Mouse (Mus musculus) heart, embryonic 14.5 days (tissue): ENCODE measurements at regions not wholly inside any gene's neighbourhood (a gene's known extent, or its start where the extent isn't known, plus 50 kb on each side); places are given as distances from the start of the nearest gene placed in this dataset.
A peak's percentile ranks its signal among the peaks of the same experiment; 100 is the strongest.

Experiments used
- ATAC-seq: fragments of 200-750 bp; cut with Nextera tagmentation; 2 replicates; pipeline ENCODE4 v1.8.0; 2017; ENCODE audit warnings: low read depth, moderate TSS enrichment; ENCODE audit not compliant: insufficient number of reproducible peaks, insufficient read depth, low FRiP score
- H3K27ac ChIP-seq, 2 experiments: fragments of 200-500 bp in 1 of 2; fragments of 300-500 bp in 1 of 2; sonication (generic) in 1 of 2; replicated peaks in 1 of 2; 2 replicates each; pipeline ENCODE4 v1.5.1; 2012 to 2014; ENCODE audit warnings: low read depth in 2 of 2, low read length in 2 of 2, control low read depth in 1 of 2, mild to moderate bottlenecking in 1 of 2, mixed read lengths in 1 of 2; ENCODE audit not compliant: control insufficient read depth in 1 of 2, insufficient read depth in 1 of 2
- H3K27me3 ChIP-seq: fragments of 300-500 bp; sonication (generic); 2 replicates; pipeline ENCODE4 v1.6.1; 2014; ENCODE audit warnings: mild to moderate bottlenecking, low read length, control low read depth; ENCODE audit not compliant: control insufficient read depth, insufficient read depth
- H3K36me3 ChIP-seq: fragments of 300-500 bp; sonication (generic); 2 replicates; pipeline ENCODE4 v1.6.1; 2014; ENCODE audit warnings: mild to moderate bottlenecking, control low read depth, low read length, mixed read lengths; ENCODE audit not compliant: control insufficient read depth, insufficient read depth
- H3K4me1 ChIP-seq, 2 experiments: fragments of 200-500 bp in 1 of 2; fragments of 300-500 bp in 1 of 2; sonication (generic) in 1 of 2; 2 replicates each; pipeline ENCODE4 v1.6.1; 2012 to 2014; ENCODE audit warnings: low read length in 2 of 2, control low read depth in 1 of 2, mixed read lengths in 1 of 2; ENCODE audit not compliant: control insufficient read depth in 2 of 2, insufficient read depth in 2 of 2
- H3K4me2 ChIP-seq: fragments of 300-500 bp; sonication (generic); 2 replicates; pipeline ENCODE4 v1.6.1; 2014; ENCODE audit warnings: mild to moderate bottlenecking, low read length
- H3K4me3 ChIP-seq, 2 experiments: fragments of 200-500 bp in 1 of 2; fragments of 300-500 bp in 1 of 2; sonication (generic) in 1 of 2; 2 replicates each; pipeline ENCODE4 v1.5.1; 2012 to 2014; ENCODE audit warnings: low read length in 2 of 2, mild to moderate bottlenecking in 2 of 2, control low read depth in 1 of 2, low read depth in 1 of 2, moderate library complexity in 1 of 2; ENCODE audit not compliant: control insufficient read depth in 1 of 2, insufficient read depth in 1 of 2
- H3K9ac ChIP-seq: fragments of 300-500 bp; sonication (generic); 2 replicates; pipeline ENCODE4 v1.6.1; 2014; ENCODE audit warnings: mild to moderate bottlenecking, low read length
- H3K9me3 ChIP-seq: fragments of 300-500 bp; sonication (generic); 2 replicates; pipeline ENCODE4 v1.6.1; 2016; ENCODE audit warnings: low read length, control low read depth; ENCODE audit not compliant: control insufficient read depth
- WGBS: fragments of 180-500 bp; shearing (Covaris S2); extraction: QIAGEN DNeasy Blood & Tissue Kit; methylation state at CpG from one replicate; pipeline ENCODE4 v1.1.7; 2014; 5-methylcytosine and 5-hydroxymethylcytosine counted together

DNA sequence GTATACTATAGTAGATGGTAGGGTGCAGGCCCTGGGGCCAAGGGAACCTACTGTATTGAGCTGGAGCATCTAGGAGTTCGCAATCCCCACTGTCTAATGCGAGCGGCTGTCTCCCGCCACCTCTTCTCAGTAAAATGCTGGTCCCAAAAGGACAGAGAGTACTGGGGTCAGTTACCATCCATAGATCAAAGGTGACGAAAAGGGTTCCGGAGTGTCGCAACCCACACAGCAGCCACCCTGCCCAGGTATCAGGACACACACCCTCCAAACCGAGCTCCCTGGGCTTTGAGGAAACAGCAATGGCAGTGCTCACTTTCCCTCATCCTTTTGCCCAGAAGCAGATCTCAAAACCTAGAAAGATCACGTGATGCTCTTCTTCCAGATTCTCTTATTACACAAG is 245.2 kb downstream of the Sp3 start:
- 93% methylated on average over 9 of the region's 9 CpGs for WGBS

DNA sequence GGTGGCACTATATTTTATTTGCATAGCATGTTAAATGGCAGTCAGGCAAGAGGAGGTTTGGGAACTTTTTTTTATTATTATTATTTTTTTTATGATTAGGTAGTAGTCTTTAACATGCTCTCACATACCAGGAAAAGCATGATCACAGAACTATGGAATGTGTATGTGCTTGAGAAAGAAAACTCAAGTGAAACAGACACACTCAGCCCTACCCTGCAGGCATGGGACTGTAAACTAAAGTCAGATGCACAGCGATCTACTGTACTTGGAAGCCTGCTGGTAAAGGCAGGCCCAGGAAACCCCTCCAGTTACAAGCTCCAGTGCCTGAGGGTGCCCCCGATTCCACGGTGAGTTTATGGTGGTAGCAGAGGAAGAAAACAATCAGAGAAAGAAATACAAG is 243.6 kb downstream of the Sp3 start:
- peaks cover 5 to 8% of the 10 kb centered on the region in 2 experiments for H3K4me1 ChIP-seq
- H3K36me3 ChIP-seq, result no peaks in the 10 kb centered on the region
- no peak overlapping the region for H3K4me3 ChIP-seq
- H3K9ac ChIP-seq, result no peak overlapping the region
- no peak for ATAC-seq
- no peaks in the 10 kb centered on the region for H3K27me3 ChIP-seq
- H3K9me3 ChIP-seq, result no peaks in the 10 kb centered on the region
- no peak overlapping the region for H3K4me2 ChIP-seq
- WGBS, result 78% methylated on average over 3 of the region's 3 CpGs
- 0 out of 4 replicates have a peak overlapping the region, but pooled peaks of 1 of the 2 experiments have one; percentile 8 for H3K27ac ChIP-seq

More for the DNA sequence above, 245.2 kb downstream of the Sp3 start:
- H3K9me3 ChIP-seq, result no peaks in the 10 kb centered on the region
- no peak overlapping the region for H3K27ac ChIP-seq
- ATAC-seq, result no peak
- H3K4me1 ChIP-seq, result no peaks in the 10 kb centered on the region
- H3K36me3 ChIP-seq, result no peaks in the 10 kb centered on the region
- no peak overlapping the region for H3K4me3 ChIP-seq
- no peaks in the 10 kb centered on the region for H3K27me3 ChIP-seq
- no peak overlapping the region for H3K9ac ChIP-seq
- H3K4me2 ChIP-seq, result no peak overlapping the region

DNA sequence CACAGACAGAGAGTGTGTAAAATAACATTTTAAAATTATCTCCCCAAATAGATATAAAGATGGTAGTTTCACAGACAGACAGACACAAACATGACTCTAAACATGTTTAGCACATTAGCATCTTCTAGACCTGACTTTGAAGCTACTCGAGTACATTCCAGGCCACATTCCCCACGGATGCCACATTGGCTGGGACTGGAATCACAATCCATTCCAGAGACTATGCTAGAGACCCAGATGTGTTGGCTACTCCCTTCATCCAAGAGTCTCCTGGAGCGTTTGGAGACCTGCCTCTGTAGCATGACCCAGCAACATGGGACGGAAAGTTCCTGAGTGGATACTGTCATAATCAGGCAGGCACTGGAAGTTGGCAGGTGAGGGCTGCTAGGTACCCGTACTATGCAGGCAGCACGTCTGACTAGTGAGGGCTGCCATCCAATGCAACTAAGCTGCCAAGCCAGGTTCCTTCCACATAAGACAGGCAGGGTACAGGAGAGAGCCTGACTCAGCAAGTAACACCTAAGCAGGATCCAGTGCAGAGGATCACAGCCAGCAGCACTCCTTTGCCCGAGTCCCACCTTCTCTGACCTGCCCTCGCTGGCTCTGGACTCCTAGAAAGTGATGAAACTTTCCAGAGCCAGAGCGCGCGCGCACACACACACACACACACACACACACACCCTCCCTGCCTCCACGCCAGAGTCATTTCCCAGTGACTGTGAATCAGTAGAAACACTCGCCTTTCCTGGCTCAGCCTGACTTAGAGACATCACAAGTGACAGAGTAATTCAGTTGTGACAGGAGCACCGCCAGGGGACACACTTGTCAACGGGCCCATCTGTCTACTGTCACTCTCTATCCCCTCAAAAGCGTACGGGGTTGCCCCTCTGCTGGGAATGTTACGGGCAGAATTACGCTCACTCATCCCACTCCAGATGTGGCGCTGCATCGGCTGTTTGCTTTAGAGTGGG is 239.6 kb downstream of the Sp3 start:
- ATAC-seq, result peak; percentile 49
- Histone ChIP-seq H3K27ac (0 out of 4 replicates have a peak overlapping the region, but pooled peaks of 1 of the 2 experiments have one; percentile 14), H3K9ac (peak overlapping the region; percentile 42; the same call in 1 of the 2 replicates), H3K36me3 (no peaks in the 10 kb centered on the region), H3K4me2 (peak overlapping the region; percentile 61), H3K4me3 (peak overlapping the region; percentile 22 to 26), H3K27me3 (no peaks in the 10 kb centered on the region), H3K4me1 (peaks cover 5 to 8% of the 10 kb centered on the region in 2 experiments), H3K9me3 (no peaks in the 10 kb centered on the region)
- WGBS, result 20% methylated on average over 22 of the region's 22 CpGs

DNA sequence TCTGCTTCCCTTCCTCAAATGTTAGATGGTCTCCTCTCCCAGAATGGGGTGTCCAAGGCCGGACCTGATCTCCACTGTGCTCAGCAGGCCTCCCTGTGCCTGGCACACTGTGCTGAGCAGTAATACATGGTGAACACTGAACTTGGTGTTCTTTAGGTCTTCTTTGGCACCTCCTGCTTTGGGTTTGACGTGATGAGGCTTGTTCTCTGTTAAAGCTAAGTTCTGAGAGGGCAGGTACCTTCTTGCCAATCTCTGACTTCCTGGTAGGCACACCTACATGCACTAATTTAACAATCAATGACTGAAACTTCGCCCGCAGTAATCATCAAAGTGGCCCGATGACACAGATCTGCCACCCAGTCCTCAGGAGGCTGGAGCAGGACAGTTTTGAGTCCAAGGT is 238.5 kb downstream of the Sp3 start:
- Histone ChIP-seq H3K9me3 (no peaks in the 10 kb centered on the region), H3K4me2 (no peak overlapping the region), H3K27me3 (no peaks in the 10 kb centered on the region), H3K4me1 (peaks cover 5 to 8% of the 10 kb centered on the region in 2 experiments), H3K36me3 (no peaks in the 10 kb centered on the region), H3K27ac (no peak overlapping the region), H3K4me3 (no peak overlapping the region), H3K9ac (no peak overlapping the region)
- no peak for ATAC-seq
- WGBS, result 90% methylated on average over 5 of the region's 5 CpGs

DNA sequence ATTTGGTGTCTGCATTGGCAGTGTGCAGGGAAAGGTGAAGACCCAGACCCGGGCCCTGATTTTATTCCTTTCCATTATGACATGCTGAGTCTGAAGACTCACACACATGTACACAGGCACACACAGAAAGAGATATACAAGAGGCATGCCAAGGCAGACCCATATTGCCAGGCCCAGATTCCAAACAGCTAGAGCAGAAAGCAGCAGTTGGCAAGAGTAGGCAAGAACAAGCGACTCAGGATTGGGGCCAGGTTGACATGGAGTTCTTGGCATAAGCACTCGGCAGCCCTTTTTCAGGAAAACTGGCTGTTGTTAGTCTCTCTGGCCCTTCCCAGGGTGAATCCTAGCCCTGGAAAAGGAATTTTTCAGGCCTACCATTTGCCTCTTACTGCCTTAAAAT is 236.6 kb downstream of the Sp3 start:
- WGBS, result 87% methylated on average over 3 of the region's 3 CpGs
- Histone ChIP-seq H3K9me3 (no peaks in the 10 kb centered on the region), H3K36me3 (no peaks in the 10 kb centered on the region)

DNA sequence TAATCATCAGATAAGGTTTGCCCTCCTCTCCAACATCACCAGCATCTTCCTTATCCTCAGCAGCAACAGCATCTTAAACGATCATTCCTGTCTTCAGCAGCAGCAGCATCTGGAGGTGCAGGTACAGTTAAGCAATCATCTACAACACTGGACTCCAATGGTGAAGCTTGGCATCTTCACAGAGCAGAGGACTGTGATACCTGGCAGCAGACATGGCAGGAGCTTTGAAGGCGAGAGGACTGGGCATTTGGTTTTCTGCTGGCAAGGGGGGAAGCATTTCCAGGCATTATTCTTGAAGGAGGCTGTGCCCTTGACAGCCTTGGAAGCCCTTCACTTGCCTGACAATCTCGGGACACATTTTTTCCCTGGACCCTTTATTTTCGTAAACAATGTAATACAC is 235.3 kb downstream of the Sp3 start:
- no peak overlapping the region for H3K27ac ChIP-seq
- H3K4me3 ChIP-seq, result no peak overlapping the region
- H3K9ac ChIP-seq, result no peak overlapping the region
- H3K9me3 ChIP-seq, result peaks cover 8% of the 10 kb centered on the region
- peaks cover 5 to 8% of the 10 kb centered on the region in 2 experiments for H3K4me1 ChIP-seq
- H3K4me2 ChIP-seq, result no peak overlapping the region
- WGBS, result 56% methylated on average over 4 of the region's 4 CpGs
- ATAC-seq, result no peak
- H3K27me3 ChIP-seq, result no peaks in the 10 kb centered on the region
- H3K36me3 ChIP-seq, result no peaks in the 10 kb centered on the region

More for the DNA sequence above, 236.6 kb downstream of the Sp3 start:
- Histone ChIP-seq H3K4me2 (no peak overlapping the region), H3K27ac (no peak overlapping the region), H3K4me1 (peaks cover 5 to 8% of the 10 kb centered on the region in 2 experiments), H3K4me3 (no peak overlapping the region), H3K9ac (no peak overlapping the region), H3K27me3 (no peaks in the 10 kb centered on the region)
- ATAC-seq, result no peak

DNA sequence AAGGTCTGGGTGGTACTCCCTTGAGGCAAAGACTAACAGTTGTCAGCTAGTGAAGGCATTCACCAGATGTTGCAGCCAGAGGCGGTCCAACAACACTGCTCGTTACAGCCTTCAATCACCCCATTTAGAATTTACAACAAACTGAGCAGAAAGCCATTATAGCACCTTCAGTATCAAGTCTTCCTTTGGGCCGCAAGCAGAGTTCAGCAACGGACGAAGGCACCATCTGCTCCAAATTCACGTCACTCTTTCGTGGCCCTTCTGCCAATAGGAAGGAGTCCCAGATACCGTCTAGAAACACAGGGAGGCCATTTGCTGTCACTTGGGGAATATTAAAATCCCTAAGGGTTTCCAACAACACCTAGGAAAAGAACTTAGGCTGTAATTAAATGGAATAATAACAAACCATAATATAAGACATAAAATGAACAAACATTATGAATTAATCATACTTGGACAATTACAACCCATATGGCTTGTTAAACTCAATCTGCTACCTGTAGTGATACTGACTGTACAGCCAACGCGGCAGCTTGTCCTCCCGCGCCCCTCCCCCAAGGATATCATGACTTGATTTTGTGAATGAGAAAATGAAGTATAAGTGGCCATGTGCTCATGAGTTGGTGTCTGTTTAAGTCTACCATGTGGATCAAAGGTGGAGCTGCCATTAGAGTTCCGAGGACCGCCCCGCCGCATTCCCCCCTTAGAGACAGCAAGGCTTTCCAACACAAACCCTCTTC is 233.6 kb downstream of the Sp3 start:
- Histone ChIP-seq H3K4me2 (no peak overlapping the region), H3K36me3 (no peaks in the 10 kb centered on the region), H3K4me1 (peaks cover 3 to 6% of the 10 kb centered on the region in 2 experiments), H3K9me3 (peaks cover 8% of the 10 kb centered on the region), H3K27me3 (no peaks in the 10 kb centered on the region), H3K9ac (no peak overlapping the region), H3K4me3 (no peak overlapping the region), H3K27ac (no peak overlapping the region)
- no peak for ATAC-seq
- 88% methylated on average over 16 of the region's 16 CpGs for WGBS
